ENCODE assay signal across 8 mouse cellular contexts in genomic region chr19:36925671-36926552, GRCm38 (mm10). TPM values are rescaled to one million over a fixed set of nuclear protein-coding genes. Genes with fewer than 3 reads are reported as not detected.
DNase-seq lines count a peak whose midpoint lies in the region; ATAC-seq and TF ChIP-seq lines count a peak whose summit lies in the region.

Gene Btaf1 (plus strand): TSS chr19:36926079.

- H3K27ac ChIP-seq in hindbrain, embryonic 14.5 days = peak within 1 kb of the TSS; percentile 89
- H3K27ac ChIP-seq in left cerebral cortex, adult 2 months = peak within 1 kb of the TSS; percentile 70

- H3K9ac ChIP-seq in hindbrain, embryonic 14.5 days = peak within 1 kb of the TSS; percentile 91

- peaks cover 17% of the 10 kb centered on the region for H3K4me1 ChIP-seq in hindbrain, embryonic 14.5 days (replicated peaks; ENCODE audit: control insufficient read depth, insufficient read depth, low read length)

- H3K27me3 ChIP-seq in hindbrain, embryonic 14.5 days (ENCODE audit: control insufficient read depth, insufficient read depth, low read length) = no peaks in the 10 kb centered on the region

- peak; percentile 98 for ATAC-seq in hindbrain, embryonic 14.5 days (ENCODE audit: low FRiP score)
- peak; percentile 83 for ATAC-seq in megakaryocyte, adult 5-6 weeks (ENCODE audit: poor library complexity, severe bottlenecking)

- no peak; the same call in 1 of the 2 replicates for TF ChIP-seq CTCF in left cerebral cortex, adult 2 months (IDR thresholded peaks at IDR 0.05)

- H3K4me2 ChIP-seq in hindbrain, embryonic 14.5 days (replicated peaks) = peak within 1 kb of the TSS; percentile 96

- H3K9me3 ChIP-seq in hindbrain, embryonic 14.5 days (ENCODE audit: control insufficient read depth, low read length) = no peaks in the 10 kb centered on the region

- intact Hi-C loops in left cerebral cortex, adult 2 months (cut with DNase I) = loop anchor here (10.0 kb wide), 2 partner anchors 339 to 811 kb away; no protein-coding TSS in a partner anchor

- peak; percentile 76 for DNase-seq in T-cell, adult 2 months (ENCODE audit: low spot score)
- peak; percentile 91 for DNase-seq in cerebellum, postnatal 25 days
- DNase-seq in frontal cortex, postnatal 25 days (ENCODE audit: low spot score in 2 of 2) = peak; percentile 52 to 67
- peak; percentile 88 for DNase-seq in hindbrain, embryonic 14.5 days (ENCODE audit: low spot score)
- peak; percentile 82 to 87 for DNase-seq in left cerebral cortex, adult 2 months (ENCODE audit: extremely low spot score in 1 of 2, low spot score in 2 of 2)
- peak; percentile 88 to 91 for DNase-seq in right cerebral cortex, postnatal 10 days (ENCODE audit: low spot score in 2 of 2)
- DNase-seq in urinary bladder, postnatal 25 days (ENCODE audit: low spot score) = peak; percentile 74

- peak within 1 kb of the TSS; percentile 75 for H3K4me3 ChIP-seq in hindbrain, embryonic 14.5 days (replicated peaks; ENCODE audit: low read length)
- H3K4me3 ChIP-seq in left cerebral cortex, adult 2 months = peak within 1 kb of the TSS; percentile 91

- no peaks in the 10 kb centered on the region for H3K36me3 ChIP-seq in hindbrain, embryonic 14.5 days (replicated peaks; ENCODE audit: control insufficient read depth, insufficient read depth)

- WGBS in hindbrain, embryonic 14.5 days = under 1% methylated on average over 96 of the region's 98 CpGs

RNA-seq across cellular contexts. Expression of gene Btaf1, which starts in this region (rescaled TPM):
- 13.5 and 14.4 TPM in 2 replicates for polyA plus RNA-seq in hindbrain, embryonic 14.5 days (2014; fragmentation: Nextera tagmentation; extraction: Ambion mirVana)
- total RNA-seq in left cerebral cortex, adult 2 months (2021) = 10 to 100 TPM; 31.0 to 35.6 TPM
- 24.3 and 30.8 TPM in 2 replicates for total RNA-seq in megakaryocyte, adult 5-6 weeks (2015)
- total RNA-seq in megakaryocyte, adult 5-6 weeks (2017) = 44.2 and 50.4 TPM in 2 replicates

Comparison
In these comparisons a context has a peak if more than half of its experiments do, and no peak if none do; other contexts are left out.
1. Peak in every context shown above with its lines: DNase-seq, ATAC-seq, H3K4me3 ChIP-seq and H3K27ac ChIP-seq.